Mouse (Mus musculus) hindbrain, embryonic 15.5 days (tissue): ENCODE data around the gene Col4a1. TPM values are rescaled to one million over a fixed set of nuclear protein-coding genes. Genes with fewer than 3 reads are reported as not detected.
A peak's percentile ranks its signal among the peaks of the same experiment; 100 is the strongest.

Source experiments
- ATAC-seq: fragments of 200-750 bp; cut with Nextera tagmentation; 2 replicates; pipeline ENCODE4 v1.8.0; 2017; ENCODE audit warnings: low read depth, moderate number of reproducible peaks, moderate TSS enrichment; ENCODE audit not compliant: low FRiP score
- H3K27ac ChIP-seq: fragments of 300-500 bp; sonication (generic); replicated peaks from 2 replicates; pipeline ENCODE4 v1.5.1; 2015; ENCODE audit warnings: mild to moderate bottlenecking, inconsistent platforms
- H3K27me3 ChIP-seq: fragments of 300-500 bp; sonication (generic); 2 replicates; pipeline ENCODE4 v1.6.1; 2015; ENCODE audit warnings: control low read depth, inconsistent platforms
- H3K36me3 ChIP-seq: fragments of 300-500 bp; sonication (generic); 2 replicates; pipeline ENCODE4 v1.6.1; 2015; ENCODE audit warnings: control low read depth, inconsistent platforms
- H3K4me1 ChIP-seq: fragments of 300-500 bp; sonication (generic); replicated peaks from 2 replicates; pipeline ENCODE4 v1.6.1; 2015; ENCODE audit warnings: control low read depth, inconsistent platforms
- H3K4me2 ChIP-seq: fragments of 300-500 bp; sonication (generic); 2 replicates; pipeline ENCODE4 v1.6.1; 2015; ENCODE audit warnings: moderate library complexity, mild to moderate bottlenecking, inconsistent platforms
- H3K4me3 ChIP-seq: fragments of 300-500 bp; sonication (generic); 2 replicates; pipeline ENCODE4 v1.5.1; 2015; ENCODE audit warnings: mild to moderate bottlenecking, inconsistent platforms
- H3K9ac ChIP-seq: fragments of 300-500 bp; sonication (generic); 2 replicates; pipeline ENCODE4 v1.6.1; 2015; ENCODE audit warnings: inconsistent platforms
- H3K9me3 ChIP-seq: fragments of 300-500 bp; sonication (generic); 2 replicates; pipeline ENCODE4 v1.6.1; 2016; ENCODE audit warnings: control low read depth, inconsistent platforms
- WGBS: fragments of 180-500 bp; shearing (Covaris S2); methylation state at CpG from one replicate; pipeline ENCODE4 v1.1.7; 2015; 5-methylcytosine and 5-hydroxymethylcytosine counted together
- polyA plus RNA-seq: library from polyadenylated mRNA; unstranded; fragments of >200 nt; fragmentation: Nextera tagmentation; extraction: Ambion mirVana; gene quantifications from 2 replicates; pipeline ENCODE4 v1.2.1, GENCODE M21; 2015

Col4a1 gene
- polyA plus RNA-seq, 1 experiment from 2014 or later, result 92.1 TPM

GRCm38 (mm10) chr8:11182148-11182484, 130.5 kb downstream of the Col4a1 start:
- Histone ChIP-seq H3K4me1 (peaks cover 1% of the 10 kb centered on the region; the same call in 1 of the 2 replicates), H3K4me2 (no peak overlapping the region), H3K9me3 (no peaks in the 10 kb centered on the region), H3K36me3 (no peaks in the 10 kb centered on the region), H3K27ac (no peak overlapping the region), H3K27me3 (no peaks in the 10 kb centered on the region), H3K4me3 (no peak overlapping the region), H3K9ac (no peak overlapping the region)
- no peak for ATAC-seq
- 36% methylated on average over 4 of the region's 4 CpGs for WGBS

- no peak overlapping the region for H3K27ac ChIP-seq
- no peak overlapping the region for H3K9ac ChIP-seq
- no peak for ATAC-seq
- no peaks in the 10 kb centered on the region for H3K27me3 ChIP-seq
- no peaks in the 10 kb centered on the region for H3K36me3 ChIP-seq
- H3K4me1 ChIP-seq, result no peaks in the 10 kb centered on the region; the same call in 1 of the 2 replicates
- 67% methylated on average over 11 of the region's 11 CpGs for WGBS
- no peak overlapping the region for H3K4me2 ChIP-seq
- no peak overlapping the region for H3K4me3 ChIP-seq
- no peaks in the 10 kb centered on the region for H3K9me3 ChIP-seq
Measured at GRCm38 (mm10) chr8:11181420-11182147, 131.0 kb downstream of the Col4a1 start.

- Histone ChIP-seq H3K9ac (no peak overlapping the region), H3K4me3 (no peak overlapping the region), H3K36me3 (no peaks in the 10 kb centered on the region), H3K27me3 (no peaks in the 10 kb centered on the region), H3K4me1 (no peaks in the 10 kb centered on the region; the same call in 1 of the 2 replicates), H3K27ac (no peak overlapping the region), H3K9me3 (no peaks in the 10 kb centered on the region), H3K4me2 (no peak overlapping the region)
- 82% methylated on average over 3 of the region's 3 CpGs for WGBS
- ATAC-seq, result no peak
Measured at GRCm38 (mm10) chr8:11179869-11180268, 132.8 kb downstream of the Col4a1 start.

- H3K27me3 ChIP-seq, result no peaks in the 10 kb centered on the region
- no peak overlapping the region for H3K9ac ChIP-seq
- WGBS, result 88% methylated on average over 7 of the region's 7 CpGs
- H3K4me3 ChIP-seq, result no peak overlapping the region
- H3K36me3 ChIP-seq, result no peaks in the 10 kb centered on the region
- no peaks in the 10 kb centered on the region for H3K9me3 ChIP-seq
- ATAC-seq, result no peak
- no peaks in the 10 kb centered on the region for H3K4me1 ChIP-seq
- H3K27ac ChIP-seq, result no peak overlapping the region
- H3K4me2 ChIP-seq, result no peak overlapping the region
Measured at GRCm38 (mm10) chr8:11176393-11176792, 136.2 kb downstream of the Col4a1 start.

- no peak overlapping the region for H3K9ac ChIP-seq
- H3K27me3 ChIP-seq, result no peaks in the 10 kb centered on the region
- no peak overlapping the region for H3K4me2 ChIP-seq
- ATAC-seq, result peak; percentile 65
- 63% methylated on average over 17 of the region's 17 CpGs for WGBS
- H3K4me1 ChIP-seq, result no peaks in the 10 kb centered on the region
- H3K36me3 ChIP-seq, result no peaks in the 10 kb centered on the region
- no peak overlapping the region for H3K27ac ChIP-seq
- no peak overlapping the region for H3K4me3 ChIP-seq
- H3K9me3 ChIP-seq, result no peaks in the 10 kb centered on the region
Measured at GRCm38 (mm10) chr8:11173284-11174191, 139.1 kb downstream of the Col4a1 start.

GRCm38 (mm10) chr8:11171526-11171925, 141.1 kb downstream of the Col4a1 start:
- H3K4me2 ChIP-seq, result no peak overlapping the region
- 84% methylated on average over 7 of the region's 7 CpGs for WGBS
- no peaks in the 10 kb centered on the region for H3K4me1 ChIP-seq
- no peak for ATAC-seq
- no peak overlapping the region for H3K9ac ChIP-seq
- no peaks in the 10 kb centered on the region for H3K9me3 ChIP-seq
- no peak overlapping the region for H3K4me3 ChIP-seq
- no peak overlapping the region for H3K27ac ChIP-seq
- H3K27me3 ChIP-seq, result no peaks in the 10 kb centered on the region
- H3K36me3 ChIP-seq, result no peaks in the 10 kb centered on the region

GRCm38 (mm10) chr8:11169383-11169782, 143.2 kb downstream of the Col4a1 start:
- H3K36me3 ChIP-seq, result no peaks in the 10 kb centered on the region
- H3K27me3 ChIP-seq, result no peaks in the 10 kb centered on the region
- H3K4me3 ChIP-seq, result no peak overlapping the region
- no peak overlapping the region for H3K9ac ChIP-seq
- H3K4me1 ChIP-seq, result no peaks in the 10 kb centered on the region
- no peaks in the 10 kb centered on the region for H3K9me3 ChIP-seq
- H3K4me2 ChIP-seq, result no peak overlapping the region
- 77% methylated on average over 2 of the region's 2 CpGs for WGBS
- no peak overlapping the region for H3K27ac ChIP-seq
- no peak for ATAC-seq

- H3K4me1 ChIP-seq, result no peaks in the 10 kb centered on the region
- H3K27me3 ChIP-seq, result no peaks in the 10 kb centered on the region
- H3K4me2 ChIP-seq, result no peak overlapping the region
- H3K36me3 ChIP-seq, result no peaks in the 10 kb centered on the region
- no peaks in the 10 kb centered on the region for H3K9me3 ChIP-seq
- no peak overlapping the region for H3K9ac ChIP-seq
- WGBS, result 97% methylated on average over 3 of the region's 3 CpGs
- no peak overlapping the region for H3K4me3 ChIP-seq
- no peak overlapping the region for H3K27ac ChIP-seq
- no peak for ATAC-seq
Measured at GRCm38 (mm10) chr8:11168780-11169179, 143.8 kb downstream of the Col4a1 start.

- H3K27ac ChIP-seq, result no peak overlapping the region
- H3K4me3 ChIP-seq, result no peak overlapping the region
- no peaks in the 10 kb centered on the region for H3K9me3 ChIP-seq
- WGBS, result 91% methylated on average over 9 of the region's 9 CpGs
- H3K4me1 ChIP-seq, result no peaks in the 10 kb centered on the region
- no peak overlapping the region for H3K9ac ChIP-seq
- H3K27me3 ChIP-seq, result no peaks in the 10 kb centered on the region
- no peaks in the 10 kb centered on the region for H3K36me3 ChIP-seq
- H3K4me2 ChIP-seq, result no peak overlapping the region
- ATAC-seq, result no peak
Measured at GRCm38 (mm10) chr8:11167955-11168354, 144.7 kb downstream of the Col4a1 start.

- Histone ChIP-seq H3K9me3 (no peaks in the 10 kb centered on the region), H3K36me3 (no peaks in the 10 kb centered on the region), H3K4me1 (peaks cover 6% of the 10 kb centered on the region; the same call in 1 of the 2 replicates), H3K4me2 (no peak overlapping the region), H3K27me3 (no peaks in the 10 kb centered on the region), H3K9ac (no peak overlapping the region), H3K4me3 (no peak overlapping the region), H3K27ac (no peak overlapping the region)
- WGBS, result 46% methylated on average over 4 of the region's 4 CpGs
- no peak for ATAC-seq
Measured at GRCm38 (mm10) chr8:11165592-11165991, 147.0 kb downstream of the Col4a1 start.

GRCm38 (mm10) chr8:11156319-11156692, 156.3 kb downstream of the Col4a1 start:
- Histone ChIP-seq H3K4me2 (no peak overlapping the region), H3K36me3 (no peaks in the 10 kb centered on the region), H3K27ac (no peak overlapping the region), H3K9me3 (no peaks in the 10 kb centered on the region), H3K9ac (no peak overlapping the region), H3K4me1 (no peaks in the 10 kb centered on the region), H3K27me3 (no peaks in the 10 kb centered on the region), H3K4me3 (no peak overlapping the region)
- no peak for ATAC-seq
- WGBS, result 84% methylated on average over 2 of the region's 2 CpGs

- no peaks in the 10 kb centered on the region for H3K27me3 ChIP-seq
- 84% methylated on average over 9 of the region's 9 CpGs for WGBS
- no peak overlapping the region for H3K4me3 ChIP-seq
- H3K27ac ChIP-seq, result no peak overlapping the region
- no peaks in the 10 kb centered on the region for H3K4me1 ChIP-seq
- H3K9ac ChIP-seq, result no peak overlapping the region
- no peaks in the 10 kb centered on the region for H3K36me3 ChIP-seq
- H3K4me2 ChIP-seq, result no peak overlapping the region
- no peaks in the 10 kb centered on the region for H3K9me3 ChIP-seq
- no peak for ATAC-seq
Measured at GRCm38 (mm10) chr8:11155579-11156318, 156.9 kb downstream of the Col4a1 start.
